Mouse (Mus musculus) right cerebral cortex, adult 2 months (tissue): ENCODE measurements around the gene Pfn3.
A peak's percentile ranks its signal among the peaks of the same experiment; 100 is the strongest.

Experiments
- DNase-seq, 2 experiments: peaks; one replicate each; pipeline ENCODE4 v3.0.0; 2021 to 2022; ENCODE audit warnings: low spot score in 2 of 2

Pfn3 gene

DNA sequence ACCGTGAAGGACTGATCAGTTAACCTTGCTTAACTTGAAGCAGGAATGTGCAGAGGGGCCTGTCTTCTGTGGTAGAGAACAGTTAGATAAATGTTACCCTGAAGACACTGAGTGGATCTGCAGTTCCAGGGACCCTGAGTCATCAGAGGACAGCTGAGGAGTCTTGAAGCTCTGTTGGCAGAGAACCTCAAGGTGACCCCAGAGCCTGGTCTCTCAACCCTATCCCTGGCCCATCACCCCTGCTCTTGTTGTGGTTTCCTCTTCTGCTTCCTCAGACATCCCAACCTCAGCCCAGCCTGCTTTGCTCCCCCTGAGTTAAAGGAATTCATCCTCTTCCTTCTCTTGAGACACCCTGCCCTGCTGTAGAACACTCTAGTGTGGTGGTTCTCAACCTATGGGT lies 16.9 kb downstream of the Pfn3 start, which contains the start of gene Slc34a1:
TSS of gene Slc34a1 (plus strand) at position 100 of the 400 bp plus-strand sequence.
- DNase-seq: no peak

DNA sequence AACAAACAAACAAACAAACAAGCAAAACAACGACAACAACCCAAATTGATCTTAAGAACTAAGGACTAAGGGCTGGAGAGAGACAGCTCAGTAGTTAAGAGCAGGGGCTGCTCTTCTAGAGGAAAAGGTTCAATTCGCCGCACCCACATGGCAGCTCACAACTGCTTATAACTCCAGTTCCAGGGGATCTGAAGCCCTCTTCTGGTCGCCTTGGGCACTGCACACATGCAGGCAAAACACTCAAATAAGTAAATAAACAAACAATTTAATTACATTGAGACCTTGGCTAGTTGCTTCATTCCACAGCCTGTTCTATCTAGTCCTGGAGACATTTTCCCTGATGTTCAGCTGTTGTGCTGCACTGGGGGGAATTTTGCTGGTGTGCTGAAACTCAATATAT lies 22.1 kb downstream of the Pfn3 start:
- no peak for DNase-seq

DNA sequence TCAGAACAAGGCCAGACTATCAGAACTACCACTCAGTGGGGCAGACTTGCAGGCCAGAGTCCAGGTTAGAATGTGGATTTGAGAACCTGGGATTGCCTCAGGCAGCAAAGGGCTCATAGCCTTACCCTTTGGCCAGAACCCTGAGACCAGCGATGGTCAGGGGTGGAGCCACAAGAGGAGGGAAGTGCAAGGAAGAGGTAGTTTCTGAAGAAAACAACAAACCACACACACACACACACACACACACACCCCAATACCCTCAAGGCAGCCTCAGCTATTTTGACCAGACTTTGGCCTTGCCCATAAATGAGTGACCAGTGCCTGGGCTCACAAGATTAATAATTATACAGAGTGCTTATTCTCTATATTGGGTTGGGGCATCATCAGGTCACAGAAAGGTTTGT lies 23.4 kb downstream of the Pfn3 start:
- DNase-seq: no peak

DNA sequence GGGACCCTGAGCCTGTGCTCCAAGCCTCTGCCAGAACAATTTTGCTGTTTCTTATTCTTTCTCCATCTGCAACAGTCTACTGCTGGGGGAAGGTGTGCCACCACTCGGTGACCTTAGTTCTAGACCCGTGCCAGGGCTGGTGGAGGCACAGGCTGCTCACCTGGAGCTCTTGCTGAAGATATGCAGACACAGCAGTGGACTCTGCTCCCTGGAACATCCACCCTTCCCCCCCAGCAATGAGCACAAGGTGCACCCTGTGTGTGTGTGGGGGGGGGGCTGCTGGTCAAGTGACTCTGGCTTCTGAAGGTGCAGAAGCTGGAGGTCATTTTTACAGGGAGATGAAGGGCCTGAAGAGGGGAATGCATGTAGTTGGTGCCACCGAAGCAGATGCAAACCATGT lies 24.4 kb downstream of the Pfn3 start:
- DNase-seq: no peak

DNA sequence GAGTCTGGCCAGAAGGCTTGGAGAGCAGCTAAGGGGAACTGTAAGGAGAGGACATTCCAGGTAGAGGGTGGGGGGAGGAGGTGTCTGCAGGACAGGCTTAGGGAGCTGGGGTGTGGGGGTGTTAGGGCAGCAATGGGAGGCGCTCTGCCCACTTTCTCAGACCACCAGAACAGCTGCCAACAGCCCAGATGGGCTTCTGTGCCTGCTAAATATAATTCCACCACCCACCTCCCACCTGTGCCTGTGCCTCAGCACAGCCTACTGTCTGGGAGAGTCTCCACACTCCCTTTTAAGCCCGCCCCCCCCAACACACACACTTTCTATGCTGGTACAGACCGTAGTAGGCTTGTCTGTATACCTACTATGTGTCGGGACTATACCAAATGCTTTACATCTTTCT lies 33.2 kb downstream of the Pfn3 start:
- peak; percentile 88 to 90 for DNase-seq

DNA sequence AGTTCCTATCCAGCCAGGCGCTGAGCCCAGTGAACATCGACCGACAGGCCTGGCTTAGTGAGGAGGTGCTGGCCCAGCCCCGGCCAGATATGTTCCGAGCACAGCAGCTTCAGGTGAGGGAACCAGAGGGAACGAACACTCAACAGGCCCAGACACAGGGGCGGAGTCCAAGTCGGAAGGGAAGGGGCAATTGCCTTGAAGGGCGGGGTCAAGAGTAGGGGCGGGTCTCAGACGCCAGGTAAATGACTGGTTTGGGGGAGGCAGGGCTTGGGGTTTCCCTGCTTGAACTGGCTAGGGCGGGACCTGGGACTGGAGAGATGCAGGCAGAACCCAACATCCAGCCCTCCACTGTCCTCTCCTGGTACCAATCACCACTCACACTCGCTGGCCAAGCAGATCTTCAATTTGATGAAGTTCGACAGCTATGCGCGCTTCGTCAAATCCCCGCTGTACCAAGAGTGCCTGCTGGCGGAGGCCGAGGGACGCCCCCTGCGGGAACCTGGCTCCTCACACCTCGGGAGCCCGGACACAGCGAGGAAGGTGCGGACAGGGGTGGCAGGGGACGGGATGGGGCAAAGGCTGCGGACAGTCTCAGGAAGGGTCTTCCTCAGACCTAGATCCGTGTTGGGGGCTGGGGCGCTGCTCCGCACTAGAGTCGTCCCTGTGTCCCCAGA lies 36.0 kb downstream of the Pfn3 start:
- no peak for DNase-seq

DNA sequence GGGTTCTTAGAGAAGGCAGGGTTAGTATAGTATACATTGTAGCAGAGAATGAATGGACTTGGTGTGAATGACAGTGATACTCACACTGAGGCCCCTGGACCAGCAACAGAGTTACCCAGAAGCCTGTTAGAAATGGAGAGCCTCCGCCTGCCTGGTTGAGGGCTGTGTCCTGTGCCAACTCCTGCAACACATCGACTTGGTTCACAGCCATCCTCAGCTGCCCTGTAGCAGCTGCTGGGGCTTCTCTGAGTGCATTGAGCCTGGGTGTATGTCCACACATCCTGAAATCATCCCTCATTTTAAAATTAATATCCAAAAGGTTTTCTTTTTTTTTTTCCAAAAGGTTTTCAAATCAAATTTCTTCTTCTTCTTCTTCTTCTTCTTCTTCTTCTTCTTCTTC lies 39.2 kb downstream of the Pfn3 start:
- no peak for DNase-seq

DNA sequence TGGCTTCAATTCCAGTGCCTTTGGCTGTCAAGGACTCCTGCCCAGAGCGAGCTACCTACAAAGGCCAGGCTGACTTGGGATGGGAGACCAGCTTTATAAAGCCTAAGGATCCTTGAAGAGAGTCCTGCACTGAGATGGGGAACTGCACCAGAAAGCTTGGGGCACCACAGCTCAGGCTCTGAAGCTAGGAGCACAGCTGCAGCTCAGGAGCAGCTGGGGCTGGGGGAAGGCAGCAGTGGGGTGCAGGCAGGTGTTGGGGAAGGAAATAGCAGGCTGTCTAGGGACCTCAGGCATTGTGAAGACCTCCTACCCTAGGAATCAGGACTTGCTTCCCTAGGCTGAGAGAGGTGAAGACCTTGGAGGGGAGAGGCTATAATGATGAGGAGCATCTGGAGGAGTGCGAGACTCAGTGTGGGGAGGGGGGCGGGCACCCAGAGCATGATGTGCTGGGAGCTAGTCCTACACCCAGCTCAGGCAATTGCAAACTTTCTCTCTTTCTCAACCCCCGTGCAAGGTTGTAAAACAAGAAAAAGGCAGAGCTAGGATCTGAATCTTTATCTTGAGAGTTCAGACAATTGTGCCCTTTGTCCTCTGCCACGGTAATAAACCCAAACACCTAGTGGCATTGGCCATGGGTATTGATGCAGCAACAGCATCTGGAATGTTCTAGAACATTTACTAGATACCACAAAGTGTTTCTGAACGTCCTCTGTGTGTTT lies 40.7 kb downstream of the Pfn3 start:
- no peak for DNase-seq

DNA sequence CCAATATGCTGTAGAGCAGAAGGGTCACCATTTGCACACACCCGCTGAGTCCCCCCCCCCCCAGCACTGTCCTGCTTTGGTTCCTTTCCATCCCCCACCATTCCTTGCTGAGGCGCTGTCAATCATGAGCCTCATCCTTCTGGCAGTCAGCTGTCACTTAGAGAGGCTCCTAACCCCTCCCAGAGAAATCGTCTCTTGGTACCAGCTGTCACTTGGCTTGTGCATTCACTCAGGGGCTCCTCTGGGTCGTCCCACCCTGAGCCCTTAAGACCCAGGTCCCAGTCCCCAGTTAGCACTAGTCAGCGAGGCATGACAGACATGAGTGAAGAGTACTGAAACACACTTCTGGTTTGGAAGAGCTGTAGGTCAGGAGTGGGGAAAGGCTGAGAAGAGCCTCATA lies 43.3 kb downstream of the Pfn3 start:
- DNase-seq: no peak

DNA sequence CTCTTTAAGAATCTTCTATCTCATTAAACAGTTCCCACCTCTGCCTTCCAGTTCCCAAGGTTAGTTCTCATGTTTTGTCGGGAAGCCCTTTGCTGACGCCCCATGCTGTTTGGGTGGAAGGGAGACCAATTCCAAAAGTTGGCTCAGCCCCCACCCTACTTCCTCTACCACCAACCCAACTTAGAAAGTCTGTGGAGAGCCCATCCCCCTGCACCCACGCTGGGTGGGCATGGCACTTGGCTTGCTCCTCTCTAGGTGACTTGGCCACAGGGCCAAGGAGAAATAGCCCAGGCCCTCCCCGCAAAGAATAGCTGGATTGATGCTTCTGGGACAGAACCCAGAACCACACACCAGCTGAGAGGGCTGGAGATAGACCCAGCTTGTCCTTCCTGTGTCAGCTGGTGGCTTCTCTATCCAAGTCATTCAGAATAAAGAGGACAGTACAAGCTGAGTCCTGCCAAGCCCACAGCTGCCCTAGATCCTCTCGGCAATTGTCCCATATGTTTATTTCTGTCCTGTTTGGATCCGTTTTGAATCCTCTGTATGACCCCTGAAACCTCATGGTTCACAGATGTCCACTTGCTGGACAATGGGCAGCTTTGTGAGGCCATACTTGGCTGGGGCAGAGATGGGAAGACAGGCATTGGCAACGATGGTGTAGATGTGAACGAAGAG lies 43.9 kb downstream of the Pfn3 start:
- no peak for DNase-seq

DNA sequence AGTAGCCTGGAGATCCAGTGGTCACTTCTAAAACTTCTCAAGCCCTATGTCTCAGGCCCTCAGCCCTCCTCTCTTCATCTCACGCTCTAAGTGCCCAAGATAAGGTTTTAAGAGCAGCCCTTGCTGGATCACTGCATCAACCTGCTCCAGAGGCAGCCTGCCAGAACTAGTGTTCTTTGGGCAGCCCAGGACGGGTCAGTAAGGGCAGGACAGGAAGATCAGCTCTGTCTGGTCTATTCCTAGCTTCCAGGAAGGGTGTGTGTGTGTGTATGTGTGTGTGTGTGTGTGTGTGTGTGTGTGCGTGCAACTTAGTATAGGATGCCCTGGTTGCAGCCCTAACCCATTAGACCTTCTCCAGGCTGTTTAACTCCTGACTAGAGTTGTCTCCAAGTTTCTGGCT lies 44.8 kb downstream of the Pfn3 start:
- no peak for DNase-seq

DNA sequence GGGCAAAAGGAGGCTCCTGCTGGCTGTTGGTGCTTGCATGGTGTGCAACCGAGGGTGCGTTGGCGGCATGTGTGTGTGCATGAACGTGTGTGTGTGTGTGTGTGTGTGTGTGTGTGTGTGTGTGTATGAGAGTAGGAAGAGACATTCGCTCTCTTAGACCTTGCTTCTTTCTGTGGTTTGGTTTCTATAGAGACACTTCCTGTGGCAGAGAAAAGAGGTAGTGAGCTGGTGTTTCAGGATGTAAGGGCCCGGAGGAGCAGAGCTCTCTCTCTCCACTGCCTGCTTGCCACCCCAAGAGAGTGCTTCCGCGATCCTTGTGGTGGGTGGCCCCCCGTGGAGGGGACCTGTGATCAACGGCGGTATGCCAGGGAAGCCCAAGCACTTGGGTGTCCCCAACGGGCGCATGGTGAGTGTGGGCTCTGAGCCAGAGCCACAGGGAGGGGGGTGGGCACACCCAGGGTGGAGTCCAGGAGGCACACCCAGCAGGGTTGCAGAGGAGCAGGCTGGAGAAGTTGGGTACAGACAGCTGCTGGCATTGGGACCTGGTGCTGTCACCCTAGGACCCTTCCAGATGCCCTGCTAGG lies 45.4 kb downstream of the Pfn3 start, which contains the start of gene Rgs14:
TSS of gene Rgs14 (plus strand) at position 202 of the 584 bp plus-strand sequence.
- DNase-seq: peak; percentile 72 to 73

DNA sequence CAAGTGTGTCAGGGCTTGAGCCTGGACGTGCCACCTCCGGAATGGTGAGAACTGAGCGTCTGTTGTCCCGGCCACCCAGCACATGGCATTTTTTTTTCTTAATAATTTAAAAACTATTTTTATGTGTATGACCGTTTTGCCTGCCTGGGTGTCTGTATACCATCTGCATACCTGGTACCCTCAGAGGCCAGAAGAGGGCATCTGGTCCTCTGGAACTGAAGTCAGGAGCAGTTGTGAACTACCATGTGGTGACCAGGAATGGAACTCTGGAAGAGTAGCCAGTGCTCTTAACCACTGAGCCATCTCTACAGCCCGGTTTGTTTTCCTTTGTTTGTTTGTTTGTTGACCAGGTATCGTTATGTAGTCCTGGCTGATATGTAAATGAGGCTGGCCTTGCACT lies 46.6 kb downstream of the Pfn3 start:
- no peak for DNase-seq
